Mouse (Mus musculus): ENCODE results near the gene Shroom3.
A peak's percentile ranks its signal among the peaks of the same experiment; 100 is the strongest.

Shroom3 gene

DNA sequence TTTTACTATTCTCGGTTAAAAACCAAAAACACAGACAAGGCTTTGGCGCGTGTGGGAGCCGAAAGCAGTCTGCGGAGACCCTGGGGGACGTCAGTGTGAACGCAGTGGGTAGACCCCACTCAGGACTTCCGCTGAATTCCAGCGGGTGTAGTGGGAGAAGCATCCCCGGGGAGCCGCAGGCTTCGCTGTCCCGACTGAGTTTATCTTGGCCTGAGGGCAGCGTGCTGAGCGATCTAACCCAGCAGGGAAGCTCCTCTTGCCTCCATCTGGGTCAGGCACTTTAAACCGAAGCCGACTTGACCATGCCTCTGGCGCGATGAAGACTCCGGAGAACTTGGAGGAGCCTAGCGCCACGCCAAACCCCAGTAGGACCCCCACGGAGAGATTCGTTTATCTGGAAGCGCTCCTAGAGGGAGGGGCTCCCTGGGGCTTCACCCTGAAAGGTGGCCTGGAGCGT, at the start of gene Shroom3:
Gene Shroom3, plus strand, starts transcription at position 85 of the 457 bp plus-strand sequence.
- no peak for DNase-seq (ENCODE audit: low read depth)

DNA sequence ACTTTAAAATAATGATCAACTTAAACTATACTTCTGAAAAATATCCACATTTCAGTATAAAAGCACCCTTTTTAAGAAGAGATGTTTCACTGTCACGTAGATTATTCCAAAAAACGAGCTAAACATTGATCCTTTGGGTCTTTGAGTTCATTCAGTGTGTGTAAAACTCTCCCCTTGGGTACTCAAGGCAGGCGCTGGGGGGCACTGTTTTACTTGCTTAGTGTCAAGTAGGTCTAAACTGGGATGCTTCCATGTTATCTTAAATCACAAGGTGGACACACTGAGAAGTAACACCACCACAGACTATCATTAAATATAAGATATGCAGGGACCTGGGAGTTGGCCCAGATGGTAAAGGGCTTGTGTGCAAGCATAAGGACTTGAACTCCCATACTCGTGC, 49.7 kb upstream of the Shroom3 start:
- no peak for DNase-seq (ENCODE audit: low read depth)

DNA sequence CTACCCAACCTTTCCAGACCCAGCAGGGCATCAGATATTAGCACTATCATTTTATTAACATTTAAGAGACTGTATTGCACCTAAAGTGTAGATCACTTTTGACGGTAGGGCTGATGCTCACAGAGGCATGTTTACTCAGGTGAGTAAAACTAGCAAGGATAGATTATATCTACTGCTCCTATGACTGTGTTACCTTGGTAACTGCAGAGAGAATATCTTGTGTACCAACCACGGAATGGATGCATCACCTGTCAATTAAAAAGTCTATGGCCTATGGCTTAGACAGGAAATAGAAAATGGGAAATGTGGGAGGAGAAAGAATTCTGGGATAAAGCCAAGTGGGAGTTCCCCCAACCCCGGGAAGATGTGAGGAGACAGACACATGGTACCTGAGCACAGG, 48.3 kb upstream of the Shroom3 start:
- DNase-seq (ENCODE audit: low read depth) = no peak

DNA sequence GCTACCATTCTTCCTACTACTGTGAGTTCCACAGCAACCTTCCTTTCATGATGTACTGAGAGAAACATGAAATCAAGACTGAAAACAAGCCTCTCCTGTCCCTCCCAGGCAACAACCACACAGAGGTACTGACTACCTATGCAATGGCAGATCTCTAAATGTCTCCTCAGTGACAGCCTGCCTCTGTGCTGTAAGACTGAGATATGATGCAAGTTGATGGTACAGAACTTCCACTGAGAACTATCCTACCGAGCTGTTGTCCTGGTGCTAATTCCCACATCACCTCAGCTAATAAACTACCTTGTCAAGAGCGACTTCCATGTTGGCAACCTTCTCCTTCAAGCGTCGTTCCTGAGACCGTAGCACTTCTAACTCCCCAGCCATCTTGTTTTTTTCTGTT, 47.3 kb upstream of the Shroom3 start:
- DNase-seq (ENCODE audit: low read depth) = no peak

DNA sequence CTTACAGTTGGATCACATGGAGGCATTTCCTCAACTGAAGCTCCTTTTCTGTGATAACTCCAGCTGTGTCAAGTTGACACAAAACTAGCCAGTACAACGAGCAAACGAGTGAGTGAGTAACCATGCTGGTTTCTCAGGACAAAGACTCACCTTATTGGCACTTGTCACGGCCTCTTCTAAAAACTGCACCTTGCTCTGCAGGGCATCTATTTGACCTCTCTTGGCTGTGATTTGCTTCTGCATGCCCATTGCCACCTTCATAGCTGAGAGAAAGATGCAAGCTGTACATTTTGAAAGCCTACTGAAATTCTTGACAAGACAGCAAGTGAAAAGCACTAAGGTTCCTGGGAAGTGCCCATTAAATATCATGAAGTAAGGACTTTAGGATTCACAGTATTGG, 42.4 kb upstream of the Shroom3 start:
- DNase-seq (ENCODE audit: low read depth) = no peak

DNA sequence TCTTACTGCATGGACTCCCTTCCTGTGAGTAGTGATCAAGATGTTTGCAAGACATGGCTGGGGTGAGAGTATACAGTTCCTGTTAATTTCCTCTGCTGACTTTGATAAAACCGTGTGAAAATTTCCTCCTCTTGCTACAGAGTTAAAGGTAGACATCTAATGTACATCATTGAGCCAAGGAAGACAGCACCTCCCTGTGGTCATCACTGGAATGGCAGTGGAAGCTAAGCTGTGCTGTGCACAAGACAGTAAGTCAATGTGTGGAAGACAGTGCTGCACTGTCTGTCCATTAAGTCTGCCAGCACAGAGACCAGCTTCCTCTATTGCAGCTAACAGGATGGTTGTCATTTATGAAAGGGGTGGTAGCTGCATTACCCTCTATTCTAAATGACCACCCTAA, 27.0 kb upstream of the Shroom3 start:
- peak; percentile 71 for DNase-seq (ENCODE audit: low read depth)

DNA sequence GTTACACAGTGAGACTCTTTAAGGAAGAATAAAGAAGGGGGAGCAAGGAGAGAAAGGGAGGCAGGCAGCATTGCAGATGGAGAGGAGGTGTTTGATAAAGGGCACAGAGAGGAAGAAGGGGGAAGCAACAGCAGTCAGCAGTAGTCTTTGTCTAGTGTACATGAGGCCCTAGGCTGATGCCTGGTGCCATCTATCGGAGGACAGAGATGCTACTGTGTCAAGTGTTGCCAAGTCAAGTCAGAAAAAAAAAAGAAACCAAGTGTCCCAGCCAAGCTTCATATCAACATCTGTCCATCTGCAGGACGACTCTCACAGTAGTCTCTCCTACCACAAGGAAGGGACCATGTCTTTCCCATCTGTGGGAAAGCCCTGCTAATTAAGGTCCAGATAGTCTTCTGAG, 18.9 kb upstream of the Shroom3 start:
- DNase-seq (ENCODE audit: low read depth) = no peak

DNA sequence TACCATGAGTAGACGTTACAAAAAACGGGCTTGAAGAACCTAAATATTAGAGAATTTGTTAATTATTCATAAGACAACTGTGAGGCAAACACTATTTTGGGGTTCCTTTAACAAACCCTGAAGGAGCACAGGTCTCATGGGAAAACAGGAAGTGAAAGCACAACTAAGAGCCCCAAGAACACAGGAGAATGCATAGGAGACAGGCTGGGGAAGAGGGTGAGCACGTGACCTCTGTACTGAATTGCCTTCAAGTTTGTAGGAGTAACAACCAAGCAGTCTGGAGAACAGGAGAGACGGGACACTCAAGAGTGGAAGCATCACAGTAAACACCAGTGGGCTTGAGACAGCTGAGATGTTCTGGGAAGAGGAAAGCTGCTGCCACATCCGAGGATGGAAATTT, 16.4 kb upstream of the Shroom3 start:
- DNase-seq (ENCODE audit: low read depth) = no peak

DNA sequence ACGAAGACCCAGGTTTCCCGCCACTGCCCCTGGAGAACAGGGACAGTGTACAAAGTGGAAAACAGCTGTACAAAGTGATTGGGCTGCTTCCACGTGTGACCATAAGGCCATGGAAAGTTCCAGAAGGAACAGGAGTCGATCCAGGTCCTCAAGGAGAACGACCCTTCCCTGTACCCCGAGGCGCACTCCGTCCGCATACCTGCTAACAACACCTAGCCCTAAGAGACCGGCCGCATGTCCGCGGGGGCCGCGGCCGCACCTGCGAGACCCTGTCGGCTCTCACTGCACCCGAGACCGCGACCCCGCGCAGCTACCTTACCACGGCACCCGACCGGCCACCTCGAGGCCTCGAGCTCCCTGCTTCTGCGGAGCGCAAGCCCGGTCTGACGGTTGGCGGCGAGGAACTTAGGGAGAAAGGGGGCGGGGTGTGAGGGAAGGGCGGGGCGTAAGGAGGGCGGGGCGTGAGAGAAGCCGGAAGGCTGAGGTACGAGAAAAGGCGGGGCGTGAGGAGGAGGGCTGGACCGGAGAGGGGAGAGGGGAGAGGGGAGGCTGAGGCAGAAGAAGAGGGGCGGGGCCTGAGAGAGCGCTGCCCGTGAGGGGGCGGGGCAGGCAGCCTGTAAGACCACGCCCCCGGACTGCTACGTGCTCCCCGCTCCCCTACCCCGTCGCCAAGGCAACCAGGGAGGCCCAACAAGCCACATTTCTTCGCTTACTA, 8.2 kb upstream of the Shroom3 start, which contains the start of gene Ccdc158:
Gene Ccdc158, minus strand, starts transcription at position 413 of the 715 bp plus-strand sequence.
- DNase-seq (ENCODE audit: low read depth) = peak; percentile 78

DNA sequence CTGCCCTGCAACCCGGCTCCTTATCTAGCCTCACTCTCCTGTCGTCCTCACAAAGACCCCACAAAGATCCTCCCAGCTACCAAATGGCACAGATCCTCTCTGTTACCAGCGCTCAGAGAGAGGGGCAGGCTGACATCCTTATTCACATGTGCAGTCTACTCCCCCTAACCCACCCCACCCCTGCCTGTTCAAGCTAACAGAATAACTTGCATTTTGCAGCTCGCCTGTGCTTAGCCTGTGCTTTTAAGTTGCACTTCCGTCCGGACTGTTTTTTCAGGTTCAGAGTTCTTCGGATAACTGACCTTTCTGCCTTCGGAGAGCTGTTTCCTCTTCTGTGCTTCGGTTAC, 7.7 kb upstream of the Shroom3 start:
- DNase-seq (ENCODE audit: low read depth) = no peak

DNA sequence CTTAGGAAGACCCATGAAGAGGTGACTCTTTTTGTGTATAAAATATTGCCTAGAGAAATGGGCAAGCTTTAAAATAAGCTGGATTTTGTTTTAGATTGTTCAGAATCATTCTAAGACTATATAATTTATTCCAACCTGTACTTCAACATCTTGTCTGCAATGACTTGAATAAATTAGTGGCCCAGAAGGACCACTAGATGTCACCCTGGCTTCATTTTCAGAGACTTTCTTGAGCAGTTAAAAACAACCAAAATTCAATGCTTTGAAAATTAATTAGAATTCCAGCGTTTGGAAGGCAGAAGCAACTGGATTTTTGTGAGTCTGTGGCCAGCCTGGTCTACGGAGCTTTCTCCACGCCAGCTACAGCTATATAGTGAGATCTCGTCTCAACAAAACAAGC, 3.8 kb upstream of the Shroom3 start:
- peak; percentile 43 for DNase-seq (ENCODE audit: low read depth)

DNA sequence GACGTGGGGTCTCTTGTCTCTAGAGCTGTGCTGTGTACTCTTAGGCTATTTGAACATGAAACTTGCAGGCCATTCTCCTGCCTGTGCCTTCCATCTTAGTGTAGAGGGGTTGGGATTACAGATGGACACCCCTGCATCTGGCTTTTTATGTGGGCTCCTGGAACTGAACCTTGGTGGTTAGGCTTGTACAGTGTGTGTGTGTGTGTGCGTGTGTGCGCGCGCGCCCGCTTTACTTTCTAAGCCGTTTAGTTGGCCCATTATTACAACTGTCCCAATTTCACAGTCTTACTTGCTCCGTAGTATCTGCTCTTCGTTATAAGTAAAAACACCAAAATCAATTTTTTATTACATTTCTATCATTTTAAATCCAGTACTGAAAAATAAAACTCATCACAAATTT, 1.4 kb upstream of the Shroom3 start:
- no peak for DNase-seq (ENCODE audit: low read depth)

DNA sequence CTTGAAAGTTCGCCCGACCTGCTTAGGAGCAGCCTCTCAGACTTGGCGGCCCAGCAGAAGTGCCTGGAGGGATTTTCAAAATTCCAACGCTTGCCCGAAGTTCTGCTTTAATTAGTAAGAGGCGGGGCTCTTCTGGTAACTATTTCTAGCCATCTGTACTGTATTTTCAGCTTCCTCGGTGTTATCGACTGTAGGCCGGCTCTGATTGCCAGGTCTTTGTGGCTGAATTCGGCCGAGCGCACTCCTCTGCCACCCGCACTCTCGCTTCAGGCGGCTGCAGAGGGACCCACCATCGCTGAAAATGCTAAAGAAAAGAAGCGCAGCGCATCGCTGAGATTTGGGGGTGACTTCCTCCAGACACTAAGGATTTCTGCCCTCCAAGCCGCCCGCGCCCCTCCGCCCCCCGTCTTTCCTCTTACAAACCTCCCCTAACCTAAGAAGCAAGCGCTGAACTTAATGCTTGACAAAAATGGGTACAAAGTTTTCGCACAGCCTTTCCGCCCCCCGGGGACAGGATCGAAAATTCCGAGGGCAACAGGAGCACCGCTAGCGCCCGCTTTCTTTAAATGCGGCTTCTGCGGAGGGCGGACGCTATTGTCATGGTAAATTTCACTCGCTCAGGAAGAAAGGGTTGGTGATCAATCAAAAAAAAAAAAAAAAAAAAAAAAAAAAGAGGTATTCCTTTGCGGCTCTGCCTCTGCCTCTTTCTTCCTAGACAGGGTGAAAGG, 450 bp upstream of the Shroom3 start:
- no peak for DNase-seq (ENCODE audit: low read depth)

DNA sequence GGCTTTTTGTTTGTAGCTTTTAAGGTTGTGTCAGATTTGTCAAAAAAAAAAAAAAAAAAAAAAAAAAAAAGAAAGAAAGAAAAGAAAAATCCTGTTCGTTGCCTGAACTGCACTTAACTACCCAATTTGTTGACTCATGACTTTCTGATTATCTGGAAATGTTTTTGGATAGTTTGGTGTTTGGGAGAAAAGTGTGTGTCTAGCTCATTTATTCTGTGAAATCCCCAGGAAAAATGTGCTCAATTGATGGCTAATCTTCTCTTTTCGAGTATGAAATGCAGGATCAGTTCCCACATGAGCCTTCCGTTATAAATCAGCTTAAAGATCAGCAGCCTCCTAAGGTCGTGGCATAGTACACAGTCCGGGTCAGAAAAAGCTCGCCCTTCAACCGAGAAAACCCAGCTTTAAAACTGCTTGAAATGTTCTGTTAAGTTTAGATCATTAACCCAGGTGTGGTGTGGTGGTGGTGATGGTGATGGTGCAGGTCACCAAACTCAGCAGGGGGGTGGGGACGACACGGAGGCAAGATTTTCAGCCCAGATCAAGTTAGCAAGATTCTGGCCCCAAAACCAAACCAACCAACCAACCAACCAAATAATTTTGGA, 738 bp downstream of the Shroom3 start:
- DNase-seq (ENCODE audit: low read depth) = no peak

DNA sequence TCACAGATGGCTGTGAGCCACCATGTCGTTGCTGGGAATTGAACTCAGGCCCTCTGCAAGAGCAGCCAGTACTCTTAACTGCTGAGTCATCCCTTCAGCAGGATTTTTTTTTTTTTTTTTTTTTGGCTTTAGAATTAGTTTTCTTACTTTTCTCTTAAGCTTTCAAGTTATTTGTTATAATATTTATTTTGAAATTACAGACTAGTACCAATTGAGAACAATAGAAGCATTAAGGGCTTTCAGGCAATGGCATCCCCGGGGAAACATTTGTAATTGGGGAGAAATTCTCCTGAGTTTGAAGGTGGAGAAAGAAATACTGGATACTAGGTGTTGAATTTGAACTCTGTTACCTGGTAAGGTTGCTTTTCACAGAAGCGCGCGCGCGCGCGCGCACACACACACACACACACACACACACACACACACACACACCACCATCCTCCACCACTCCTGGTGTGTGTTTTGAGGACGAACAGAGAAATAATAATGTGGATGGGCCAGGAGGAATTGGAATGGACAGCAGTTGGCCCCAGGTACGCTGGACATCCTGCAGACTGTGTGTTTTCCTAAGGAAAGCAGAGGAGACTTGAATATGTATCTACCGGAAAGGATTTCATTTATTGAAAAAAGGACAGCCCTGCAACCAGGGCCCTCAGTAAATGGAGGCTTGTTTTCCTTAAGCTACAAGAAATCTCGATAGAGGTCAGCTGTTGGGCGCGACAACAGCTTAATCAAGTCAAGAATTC, 1.7 kb downstream of the Shroom3 start:
- no peak for DNase-seq (ENCODE audit: low read depth)

DNA sequence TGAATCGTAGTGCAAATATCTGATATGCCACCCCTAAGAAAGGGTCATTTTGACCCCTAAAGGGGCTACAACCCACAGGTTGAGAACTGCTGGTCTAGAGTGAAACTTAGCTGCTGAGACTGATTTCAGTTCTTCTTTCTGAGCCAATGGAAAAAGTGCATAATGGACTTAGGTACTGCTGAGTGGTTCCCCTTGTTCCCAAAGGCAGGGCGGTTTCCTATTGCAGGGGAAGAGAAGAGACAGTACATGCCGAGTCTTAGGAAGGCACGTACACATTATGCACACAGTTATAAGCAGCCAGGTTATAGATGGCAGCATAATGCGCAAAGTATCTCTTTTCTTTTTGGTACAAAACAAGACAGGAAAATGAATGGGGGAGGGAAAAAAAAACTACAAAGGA, 4.9 kb downstream of the Shroom3 start:
- no peak for DNase-seq (ENCODE audit: low read depth)

DNA sequence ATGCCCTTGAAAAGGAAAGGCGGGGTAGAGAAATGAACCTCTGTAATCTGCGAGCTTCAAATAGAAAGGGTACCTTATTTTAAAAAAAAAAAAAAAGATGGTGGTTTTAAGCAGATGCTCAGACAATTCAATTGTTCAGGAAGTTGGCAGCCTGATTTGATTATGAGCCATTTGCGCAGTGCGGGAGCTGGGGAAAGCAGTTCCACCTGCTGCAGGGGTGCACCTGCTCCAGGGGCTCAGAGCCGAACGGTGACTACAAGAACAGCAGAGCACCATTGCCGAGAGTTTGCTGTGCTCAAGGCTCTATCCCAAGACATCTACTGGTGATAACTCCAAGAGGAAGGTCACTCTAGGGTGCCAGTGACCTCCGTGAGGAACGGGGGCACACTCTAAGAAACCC, 5.3 kb downstream of the Shroom3 start:
- DNase-seq (ENCODE audit: low read depth) = no peak

DNA sequence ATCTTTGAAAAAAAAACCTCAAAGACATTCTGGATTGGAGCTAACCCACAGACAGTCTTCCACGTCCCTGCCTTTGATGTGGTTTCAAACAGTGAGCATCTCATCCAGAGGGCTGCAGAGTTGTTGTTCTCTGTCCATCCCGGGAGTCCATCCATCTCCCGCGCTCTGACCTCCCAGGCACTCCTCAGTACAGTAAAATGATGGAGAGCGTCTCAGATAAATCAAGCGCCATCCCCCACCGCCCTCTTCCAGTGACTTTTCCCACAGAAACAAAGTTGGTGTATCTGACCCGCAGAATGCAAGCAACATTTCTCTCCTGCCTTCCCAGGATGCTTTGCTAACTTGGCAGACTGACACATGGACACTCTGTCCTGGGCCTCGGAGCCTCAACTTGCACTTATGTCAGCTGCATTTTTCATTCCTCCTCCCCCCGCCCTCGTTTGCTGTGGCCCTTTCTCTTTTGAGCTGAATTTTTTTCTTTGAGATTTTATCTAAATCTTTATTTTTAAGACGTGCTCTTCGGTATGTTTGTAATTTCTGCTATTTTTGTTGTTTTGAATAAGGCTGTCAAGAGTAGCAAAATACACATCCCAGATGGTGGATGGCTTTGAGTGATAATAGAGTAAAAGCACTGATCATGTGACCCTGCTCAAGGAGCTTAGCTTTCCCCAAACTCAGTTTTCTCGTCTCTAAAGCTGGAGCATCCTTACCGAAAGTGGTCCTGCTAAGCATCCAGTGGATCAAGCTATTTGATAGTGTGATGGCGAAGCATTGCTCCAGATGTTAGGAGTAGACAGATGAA, 9.2 kb downstream of the Shroom3 start:
- DNase-seq (ENCODE audit: low read depth) = no peak

DNA sequence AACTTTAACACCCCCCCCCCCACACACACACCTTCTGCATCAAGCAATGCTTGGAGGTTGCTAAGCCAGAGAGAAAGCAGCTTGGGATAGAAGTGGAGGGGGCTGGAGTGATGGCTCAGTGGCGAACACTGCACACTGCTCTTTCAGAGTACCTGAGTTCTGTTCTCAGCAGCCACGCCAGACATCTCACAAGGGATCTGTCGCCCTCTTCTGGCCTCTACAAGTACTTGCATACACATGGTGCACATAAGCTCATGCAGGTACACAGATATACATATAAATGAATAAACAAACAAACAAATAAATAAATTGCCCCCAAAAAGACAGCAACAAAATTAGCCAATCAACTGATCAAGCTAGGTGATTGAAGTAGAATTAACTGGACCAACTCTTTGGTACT, 10.5 kb downstream of the Shroom3 start:
- DNase-seq (ENCODE audit: low read depth) = no peak

DNA sequence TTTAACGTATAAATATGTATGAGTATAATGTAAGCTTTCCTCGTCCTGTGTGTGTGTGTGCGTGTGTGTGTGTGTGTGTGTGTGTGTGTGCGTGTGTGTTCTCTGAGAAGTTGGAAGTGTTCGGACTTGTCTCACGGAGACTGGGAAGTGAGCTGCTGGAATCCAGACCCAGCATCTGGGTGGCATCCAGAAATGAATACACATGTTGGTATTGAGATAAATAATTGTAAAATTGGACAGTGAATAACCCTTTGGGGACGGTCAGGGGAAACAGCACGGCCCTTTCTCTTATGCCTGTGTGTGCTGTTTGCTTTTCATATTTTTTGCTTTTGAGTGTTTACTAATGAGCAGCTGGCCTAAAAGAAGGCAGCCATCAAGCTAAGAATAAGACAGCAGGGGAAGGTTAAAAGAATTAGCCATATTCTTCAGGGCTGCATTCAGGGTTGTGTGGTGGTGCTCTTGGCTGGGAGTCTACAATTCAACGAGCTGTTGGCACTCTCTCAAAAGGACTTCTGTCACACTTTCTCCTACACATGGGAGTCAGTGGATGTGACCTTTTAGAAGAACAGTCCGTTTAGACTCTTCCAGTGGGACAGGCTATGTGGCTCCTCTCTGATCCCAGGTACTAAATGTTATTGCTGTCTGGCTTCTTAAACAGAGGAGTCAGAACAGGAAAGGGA, 11.2 kb downstream of the Shroom3 start:
- DNase-seq (ENCODE audit: low read depth) = no peak

Data from induced T-regulatory cell, adult 2 months (primary cell).